Mouse (Mus musculus) spleen, adult 12 weeks (tissue): Measurements from ENCODE around the gene H2afx.
"Not testable (repeated sequence)": the region's sequence is repeated elsewhere in the genome, so short reads cannot be mapped to it uniquely, and the experiment has no call there.

ENCODE experiments used
- DNase-seq: peaks from one replicate; pipeline ENCODE4 v3.0.0; 2022; ENCODE audit warnings: low spot score

The H2afx gene

GRCm38 (mm10) chr9:44341487-44341886 lies 7.0 kb downstream of the H2afx start:
- no peak for DNase-seq

GRCm38 (mm10) chr9:44342173-44342572 lies 7.7 kb downstream of the H2afx start:
- DNase-seq = peak; percentile 77

GRCm38 (mm10) chr9:44342605-44343004 lies 8.1 kb downstream of the H2afx start:
- no peak for DNase-seq

DNA sequence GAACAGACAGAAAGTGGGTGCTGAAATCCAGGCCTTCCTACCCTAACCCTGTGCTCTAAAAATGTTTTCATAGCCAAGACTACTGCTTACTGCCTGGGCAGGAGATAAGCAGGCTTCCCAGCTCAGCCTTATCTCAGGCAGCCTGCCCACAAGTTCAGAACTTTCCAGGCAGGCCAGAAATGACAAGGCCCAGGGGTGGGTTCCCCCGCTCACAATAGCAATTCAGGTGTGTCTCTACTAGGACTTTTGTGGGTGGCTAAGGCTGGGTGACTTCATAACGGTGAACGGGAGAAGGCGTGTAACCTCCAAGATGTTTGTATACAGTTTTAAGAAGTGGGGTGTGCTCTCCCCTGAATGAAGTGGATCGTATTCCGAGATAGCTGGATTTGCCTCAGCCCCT lies 8.8 kb downstream of the H2afx start:
- DNase-seq = peak; percentile 71

- peak; percentile 93 for DNase-seq
These were observed 9.4 kb downstream of the H2afx start, which contains the start of gene Hmbs for GRCm38 (mm10) chr9:44343781-44344421. Gene Hmbs, minus strand, starts transcription at chr9:44344228.

DNA sequence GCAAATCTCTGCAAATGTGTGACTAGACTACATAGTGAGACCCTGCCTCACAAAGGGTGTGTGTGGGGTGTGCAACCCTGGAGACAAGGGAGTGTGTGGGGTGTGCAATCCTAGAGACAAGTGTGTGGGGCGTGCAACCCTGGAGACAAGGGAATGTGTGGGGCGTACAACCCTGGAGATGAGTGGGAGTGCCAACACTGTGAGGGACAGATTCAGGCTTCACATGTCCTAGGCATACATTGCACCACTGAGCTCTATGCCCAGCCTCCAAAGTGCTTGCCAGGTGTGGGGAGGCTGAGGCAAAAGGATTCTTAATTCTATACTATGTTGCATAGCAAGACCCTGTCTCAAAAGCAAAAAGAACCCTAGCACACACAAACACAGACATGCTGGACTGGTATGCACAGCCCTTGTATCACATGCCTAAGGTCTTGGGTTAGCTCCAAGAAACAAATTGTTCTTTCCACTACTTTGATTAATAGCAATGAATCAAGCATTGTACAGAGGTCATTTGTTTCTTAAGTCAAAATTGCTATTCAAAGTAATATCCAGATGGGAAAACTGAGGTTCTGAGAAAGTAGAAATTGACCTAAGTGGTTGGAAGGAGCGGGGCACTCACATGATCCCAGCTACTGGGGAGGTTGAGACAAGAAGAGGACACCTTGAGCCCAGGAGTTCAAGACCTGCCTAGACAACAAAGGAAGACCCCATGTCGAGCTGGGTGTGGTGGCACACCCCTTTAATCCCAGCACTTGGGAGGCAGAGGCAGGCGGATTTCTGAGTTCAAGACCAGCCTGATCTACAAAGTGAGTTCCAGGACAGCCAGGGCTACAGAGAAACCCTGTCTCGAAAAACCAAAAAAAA lies 11.3 kb downstream of the H2afx start:
- no peak for DNase-seq

DNA sequence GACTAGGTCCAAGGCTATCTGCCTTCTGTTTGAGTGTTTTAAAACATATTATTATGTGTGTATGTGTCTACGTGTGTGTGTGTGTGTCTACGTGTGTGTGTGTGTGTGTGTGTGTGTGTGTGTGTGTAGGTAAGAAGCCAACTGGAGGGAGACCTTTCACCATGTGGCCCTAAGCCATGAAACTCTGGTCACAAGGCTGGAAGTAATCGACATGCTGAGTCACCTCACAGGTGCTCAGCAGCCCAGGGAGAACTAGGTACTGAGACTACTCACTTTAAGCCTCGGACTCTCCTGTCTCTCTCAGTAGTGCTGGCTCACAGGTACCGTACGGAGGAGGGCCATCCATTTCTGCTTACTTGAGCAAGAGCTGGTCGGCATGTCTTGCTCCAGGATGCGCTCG lies 12.7 kb downstream of the H2afx start:
- no peak for DNase-seq

DNA sequence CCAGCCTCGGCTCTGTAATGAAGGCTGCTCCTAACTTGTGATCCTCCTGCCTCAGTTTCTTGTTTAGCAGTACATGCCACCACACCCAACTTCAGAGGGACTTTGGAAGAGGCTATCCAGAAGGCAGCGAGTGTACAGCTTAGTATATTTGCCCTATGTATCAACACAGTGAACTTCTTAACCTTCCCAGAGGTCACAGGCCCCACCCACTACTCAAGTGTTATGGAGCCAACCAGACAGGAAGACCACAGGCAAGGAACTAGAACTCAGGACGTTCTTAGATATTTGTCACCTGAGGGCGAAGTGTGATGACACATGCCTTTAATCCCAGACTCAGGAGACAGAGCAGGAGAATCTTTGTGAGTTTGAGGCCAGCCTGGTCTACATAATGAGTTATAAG lies 13.1 kb downstream of the H2afx start:
- DNase-seq = no peak

- no peak for DNase-seq
These were observed 14.1 kb downstream of the H2afx start for GRCm38 (mm10) chr9:44348546-44348945.

GRCm38 (mm10) chr9:44351396-44351795 lies 16.9 kb downstream of the H2afx start:
- no peak for DNase-seq

DNA sequence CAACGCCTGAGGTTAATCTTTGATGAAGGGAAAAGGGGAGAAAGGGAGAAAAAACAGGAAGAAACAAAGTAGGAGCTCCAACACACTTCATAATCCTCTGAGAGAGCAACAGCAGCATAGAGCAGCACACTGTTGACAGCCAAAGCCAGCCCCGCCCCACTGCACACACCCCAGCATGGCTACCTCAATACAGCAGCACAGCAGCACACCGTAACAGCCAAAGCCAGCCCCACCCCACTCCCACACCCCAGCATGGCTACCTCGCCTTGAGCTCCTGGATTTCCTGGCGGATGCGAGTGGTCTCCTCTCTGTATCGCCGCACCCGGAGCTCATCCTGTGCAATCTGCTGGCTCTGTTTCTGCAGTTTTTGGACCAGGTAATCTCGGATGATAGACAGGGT lies 17.8 kb downstream of the H2afx start:
- DNase-seq = no peak

DNA sequence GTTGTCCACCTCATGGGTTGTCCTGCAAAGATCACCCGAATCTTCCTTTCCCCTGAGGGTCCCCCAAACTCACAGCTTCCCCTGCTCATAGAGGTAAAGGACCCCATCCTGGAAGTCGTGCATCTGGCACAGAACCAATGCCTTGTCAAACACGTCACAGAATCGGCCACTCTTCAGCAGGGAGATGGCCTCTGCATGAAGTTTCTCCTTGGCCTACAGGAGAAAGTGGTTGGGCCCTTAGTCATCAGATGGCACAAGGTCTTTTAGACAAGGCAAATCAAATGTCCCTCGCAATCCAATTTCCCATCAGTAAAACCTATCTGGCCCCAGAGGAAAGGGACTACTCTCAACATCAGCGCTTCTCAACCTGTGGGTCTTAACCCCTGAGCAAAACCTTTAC lies 18.6 kb downstream of the H2afx start:
- no peak for DNase-seq

DNA sequence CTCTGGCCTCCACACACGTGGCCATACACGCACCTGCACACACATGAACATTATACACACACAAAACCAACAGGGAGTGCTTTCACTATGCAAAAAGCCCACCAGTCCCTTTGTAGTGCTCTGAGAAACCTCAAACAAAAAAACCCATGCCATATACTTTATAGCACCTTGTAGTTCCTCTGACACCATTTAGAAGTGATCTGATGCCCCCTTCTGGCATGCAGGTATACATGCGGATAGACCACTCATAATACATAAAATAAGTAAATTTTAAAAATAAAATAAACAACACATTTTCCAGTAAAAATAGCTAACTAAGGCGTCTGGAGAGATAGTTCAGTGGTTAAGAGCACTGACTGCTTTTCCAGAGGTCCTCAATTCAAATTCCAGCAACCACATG lies 22.7 kb downstream of the H2afx start:
- no peak for DNase-seq

DNA sequence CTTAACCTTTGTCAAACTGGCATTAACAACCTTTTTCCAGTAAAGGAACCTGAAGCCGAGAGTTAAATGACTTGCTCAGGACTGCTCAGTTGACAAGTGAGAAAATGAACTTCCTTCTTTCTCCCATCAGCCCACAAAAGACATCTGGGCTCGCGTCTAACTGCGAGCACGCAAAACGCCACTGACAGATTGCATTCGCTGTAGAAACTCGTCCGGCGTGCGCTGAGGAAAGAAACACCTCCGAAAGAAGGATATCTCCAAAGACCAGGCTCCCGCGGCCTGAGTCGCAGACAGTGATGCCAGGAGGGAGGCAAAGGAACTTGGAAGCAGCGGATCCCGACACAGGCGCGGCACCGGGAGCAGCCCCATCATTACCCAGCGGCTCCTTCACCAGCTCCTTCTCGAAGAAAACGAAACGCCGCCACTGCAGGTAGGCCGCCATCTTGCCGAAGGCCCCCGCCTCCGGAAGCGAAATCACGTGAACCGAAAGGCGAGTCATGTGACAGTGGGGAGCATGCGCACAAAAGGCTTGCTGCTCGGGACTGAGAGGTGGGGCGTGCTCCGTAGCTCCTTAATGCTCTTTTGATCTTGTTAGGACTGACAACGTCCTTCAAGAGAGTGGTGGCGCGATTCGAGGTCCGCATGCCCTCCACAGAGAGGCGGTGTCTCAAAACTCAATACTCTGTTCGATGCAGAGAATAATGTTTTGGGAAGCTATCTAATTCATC lies 26.9 kb downstream of the H2afx start, which contains the start of gene Vps11:
TSS of gene Vps11 (minus strand) at position 481 of the 728 bp plus-strand sequence.
- peak; percentile 90 for DNase-seq

- not testable (repeated sequence) for DNase-seq
These were observed 27.4 kb downstream of the H2afx start for GRCm38 (mm10) chr9:44361931-44362330.

DNA sequence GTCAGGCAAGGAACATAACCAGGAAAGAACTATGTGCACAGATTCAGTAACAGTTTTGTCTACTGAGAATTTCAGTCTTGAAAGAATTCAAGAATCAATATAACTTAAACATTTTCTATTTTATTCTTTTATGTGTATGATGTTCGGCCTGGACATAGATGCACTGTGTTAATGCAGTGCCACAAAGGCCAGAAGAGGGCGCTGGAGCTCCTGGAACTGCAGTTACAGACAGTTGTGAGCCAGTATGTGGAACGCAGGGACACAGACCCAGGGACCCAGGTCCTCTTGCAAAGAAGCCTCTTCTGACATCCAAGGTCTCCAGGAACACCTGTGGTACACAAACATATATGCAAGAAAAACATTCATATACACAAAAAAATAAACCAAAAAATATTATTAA lies 30.0 kb downstream of the H2afx start:
- no peak for DNase-seq

GRCm38 (mm10) chr9:44373386-44373785 lies 38.9 kb downstream of the H2afx start:
- DNase-seq = no peak

DNA sequence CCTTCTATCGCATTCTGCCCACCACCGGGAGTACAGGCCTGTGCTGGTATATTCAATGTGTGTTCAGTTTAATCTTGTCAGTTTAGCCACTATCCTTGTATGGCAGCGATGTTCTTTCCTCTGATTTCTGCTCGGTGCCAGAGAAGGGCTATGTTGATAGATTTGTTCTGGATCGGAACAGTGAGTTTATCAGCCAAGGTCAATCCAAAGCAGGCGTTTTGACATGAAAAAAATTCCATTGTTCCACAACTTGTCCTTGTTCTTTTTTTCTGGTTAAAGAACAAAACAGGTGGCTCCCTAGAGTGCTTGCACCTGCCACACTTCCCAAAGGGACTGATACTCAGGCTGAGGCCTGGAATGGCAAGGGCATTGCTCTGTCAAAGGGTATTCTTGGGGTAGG lies 41.6 kb downstream of the H2afx start:
- DNase-seq = no peak

- DNase-seq = not testable (repeated sequence)
These were observed 42.8 kb downstream of the H2afx start for GRCm38 (mm10) chr9:44377335-44377734.

DNA sequence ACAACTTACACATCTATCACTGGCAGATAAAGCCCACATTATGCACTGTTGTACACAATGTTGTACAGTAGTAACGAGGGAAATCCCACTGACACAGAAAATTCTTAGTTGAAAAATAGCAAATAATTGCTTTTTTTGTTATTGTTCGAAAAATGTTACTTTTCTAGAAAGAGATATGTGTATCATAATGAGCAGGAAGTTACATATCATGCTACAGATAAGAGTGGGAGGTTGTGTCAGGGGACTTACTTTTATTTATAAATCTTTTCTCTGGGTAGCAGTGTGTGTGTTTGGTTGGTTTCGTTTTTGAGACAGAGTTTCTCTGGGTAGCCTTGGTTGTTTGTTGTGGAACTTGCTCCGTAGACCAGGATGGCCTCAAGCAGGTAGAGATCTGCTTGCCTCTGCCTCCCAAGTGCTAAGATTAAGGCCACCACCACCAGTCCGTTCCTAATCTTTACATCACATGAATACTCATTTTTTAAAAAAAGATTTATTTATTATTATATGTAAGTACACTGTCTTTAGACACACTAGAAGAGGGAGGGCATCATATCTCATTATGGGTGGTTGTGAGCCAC lies 43.7 kb downstream of the H2afx start:
- no peak for DNase-seq

- DNase-seq = peak; percentile 100
These were observed 44.8 kb downstream of the H2afx start, which contains the start of gene Hyou1 for GRCm38 (mm10) chr9:44379054-44379834. Gene Hyou1, plus strand, starts transcription at chr9:44379490.
